Mouse (Mus musculus): ENCODE results near the gene Rasl12. TPM values are rescaled to one million over a fixed set of nuclear protein-coding genes. Genes with fewer than 3 reads are reported as not detected.

The Rasl12 gene
- polyA plus RNA-seq, 1 experiment = 1.0 TPM

GRCm38 (mm10) chr9:65391613-65391964, 6.7 kb upstream of the Rasl12 start, which contains the start of gene Kbtbd13:
Gene Kbtbd13, minus strand, starts transcription at chr9:65391652.
- no peak within 1 kb of the TSS for H3K27ac ChIP-seq (ENCODE audit: insufficient read depth, low read length)
- H3K4me3 ChIP-seq (ENCODE audit: insufficient read depth, low read length) = peak within 1 kb of the TSS; percentile 8; the same call in 1 of the 2 replicates
- no peaks in the 10 kb centered on the region; the same call in 1 of the 2 replicates for H3K4me1 ChIP-seq (ENCODE audit: control insufficient read depth, insufficient read depth, low read length)
- no peak for TF ChIP-seq CTCF (IDR thresholded peaks at IDR 0.05; ENCODE audit: borderline replicate concordance, insufficient read depth, low read length)

DNA sequence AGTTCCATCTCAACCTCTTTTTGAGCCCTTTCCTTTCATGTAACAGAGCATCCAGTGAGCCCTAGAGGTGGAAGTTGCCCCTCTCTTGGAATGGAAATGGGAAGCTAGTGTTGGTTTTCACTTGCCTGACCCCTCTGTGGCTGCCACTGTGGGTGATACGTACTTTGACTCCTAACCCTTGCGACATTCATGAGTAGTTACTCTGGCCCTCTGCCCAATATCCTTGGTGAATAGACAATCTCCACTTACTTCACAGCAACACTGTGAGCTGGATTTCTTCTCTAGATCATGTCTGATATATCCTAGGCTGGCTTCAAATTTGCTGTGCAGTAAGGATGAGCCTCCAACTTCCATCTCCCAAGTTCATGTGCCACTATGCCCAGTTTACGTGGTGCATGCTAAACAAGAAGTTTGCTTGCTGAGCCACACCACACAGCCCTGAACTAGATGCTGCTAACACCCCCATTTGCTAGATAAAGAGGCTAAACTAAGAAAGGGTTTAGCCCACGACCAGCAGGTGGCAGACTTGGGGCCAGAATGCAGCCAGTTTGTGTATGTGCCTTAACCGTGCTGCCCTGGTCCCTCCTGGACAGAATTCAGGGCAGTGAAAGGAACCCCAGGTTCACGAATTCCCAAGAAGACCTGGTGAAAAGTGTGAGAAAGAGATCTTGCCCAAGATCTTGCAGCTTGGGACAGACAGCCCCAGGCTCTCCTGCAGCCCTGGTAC, 5.5 kb upstream of the Rasl12 start:
- no peak for TF ChIP-seq POLR2A (IDR thresholded peaks at IDR 0.05; ENCODE audit: low read depth, low read length)
- TF ChIP-seq CTCF (IDR thresholded peaks at IDR 0.05; ENCODE audit: borderline replicate concordance, insufficient read depth, low read length) = peak; percentile 79; the same call in 1 of the 2 replicates
- H3K4me1 ChIP-seq (ENCODE audit: control insufficient read depth, insufficient read depth, low read length) = no peaks in the 10 kb centered on the region

DNA sequence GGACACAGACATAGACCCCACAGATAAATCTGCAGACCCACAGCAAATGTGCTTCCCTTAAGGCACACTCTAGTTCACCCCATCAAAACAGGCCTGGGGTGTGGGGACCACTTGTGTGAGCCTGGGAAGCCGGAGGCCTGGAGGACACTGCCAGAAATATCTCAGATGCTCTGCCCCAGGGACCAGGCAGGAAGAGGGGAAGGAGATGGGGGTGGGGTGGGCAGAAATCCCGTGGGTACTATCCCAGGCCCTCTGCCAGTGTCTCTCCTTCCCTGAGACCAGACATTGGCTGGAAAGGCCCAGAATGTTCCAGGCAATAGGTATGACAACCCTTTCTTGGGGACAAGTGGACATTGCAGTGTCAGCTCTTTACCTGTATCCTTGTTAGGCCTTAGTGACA, 4.7 kb upstream of the Rasl12 start:
- Histone ChIP-seq H3K27ac (ENCODE audit: insufficient read depth, low read length) (no peak overlapping the region), H3K4me3 (ENCODE audit: insufficient read depth, low read length) (no peak overlapping the region), H3K4me1 (ENCODE audit: control insufficient read depth, insufficient read depth, low read length) (no peaks in the 10 kb centered on the region)
- no peak for TF ChIP-seq POLR2A (IDR thresholded peaks at IDR 0.05; ENCODE audit: low read depth, low read length)
- no peak for TF ChIP-seq CTCF (IDR thresholded peaks at IDR 0.05; ENCODE audit: borderline replicate concordance, insufficient read depth, low read length)

More for the DNA sequence above, 5.5 kb upstream of the Rasl12 start:
- H3K4me3 ChIP-seq (ENCODE audit: insufficient read depth, low read length) = no peak overlapping the region
- H3K27ac ChIP-seq (ENCODE audit: insufficient read depth, low read length) = no peak overlapping the region

DNA sequence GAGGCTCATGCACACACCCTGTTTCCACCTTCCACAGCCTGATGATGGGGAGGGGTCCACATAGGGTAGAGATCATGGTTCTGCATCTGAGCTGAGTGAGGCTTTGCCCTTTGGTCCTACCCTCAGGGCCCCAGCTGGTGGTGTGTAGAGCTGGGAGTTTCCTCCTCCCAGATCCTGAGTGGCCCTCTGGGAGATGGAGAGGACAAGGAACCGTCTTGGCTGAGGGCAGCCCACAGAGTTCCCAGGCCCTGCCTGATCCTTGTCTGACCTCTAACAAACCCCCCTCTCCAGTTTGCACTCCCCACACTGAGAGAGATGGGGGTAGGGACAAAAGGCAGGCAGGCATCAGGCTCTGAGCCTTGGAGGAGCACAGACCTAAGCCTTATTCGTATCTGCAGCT, 3.9 kb upstream of the Rasl12 start:
- no peak overlapping the region for H3K4me3 ChIP-seq (ENCODE audit: insufficient read depth, low read length)
- no peak overlapping the region for H3K27ac ChIP-seq (ENCODE audit: insufficient read depth, low read length)
- no peaks in the 10 kb centered on the region for H3K4me1 ChIP-seq (ENCODE audit: control insufficient read depth, insufficient read depth, low read length)
- TF ChIP-seq POLR2A (IDR thresholded peaks at IDR 0.05; ENCODE audit: low read depth, low read length) (no peak), CTCF (IDR thresholded peaks at IDR 0.05; ENCODE audit: borderline replicate concordance, insufficient read depth, low read length) (no peak)

DNA sequence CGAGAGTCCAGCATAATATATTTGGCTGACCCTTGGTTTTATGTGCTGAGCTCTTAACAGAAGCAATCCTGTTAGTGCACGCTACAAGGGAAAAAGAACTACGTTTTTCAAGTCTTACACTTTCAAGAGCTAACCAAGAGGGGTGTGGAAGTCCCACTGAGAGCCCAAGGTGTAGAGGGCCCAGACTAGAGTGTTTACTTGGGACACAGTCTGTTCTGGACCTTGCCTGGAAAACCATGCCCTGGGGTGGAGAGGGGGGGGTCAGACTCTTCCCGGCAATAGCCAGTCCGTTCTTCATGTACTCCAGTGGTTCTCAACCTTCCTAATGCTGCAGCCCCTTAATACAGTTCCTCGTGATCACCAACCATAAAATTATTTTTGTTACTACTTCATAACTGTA, 1.6 kb downstream of the Rasl12 start:
- Histone ChIP-seq H3K4me1 (ENCODE audit: control insufficient read depth, insufficient read depth, low read length) (no peaks in the 10 kb centered on the region), H3K4me3 (ENCODE audit: insufficient read depth, low read length) (no peak overlapping the region), H3K27ac (ENCODE audit: insufficient read depth, low read length) (no peak overlapping the region)
- TF ChIP-seq POLR2A (IDR thresholded peaks at IDR 0.05; ENCODE audit: low read depth, low read length) = no peak

- H3K27ac ChIP-seq (ENCODE audit: insufficient read depth, low read length) = no peak overlapping the region
- TF ChIP-seq POLR2A (IDR thresholded peaks at IDR 0.05; ENCODE audit: low read depth, low read length) = no peak
- no peak for TF ChIP-seq CTCF (IDR thresholded peaks at IDR 0.05; ENCODE audit: borderline replicate concordance, insufficient read depth, low read length)
- no peaks in the 10 kb centered on the region; the same call in 1 of the 2 replicates for H3K4me1 ChIP-seq (ENCODE audit: control insufficient read depth, insufficient read depth, low read length)
- H3K4me3 ChIP-seq (ENCODE audit: insufficient read depth, low read length) = no peak overlapping the region
Measured at GRCm38 (mm10) chr9:65404331-65405183, 6.3 kb downstream of the Rasl12 start.

GRCm38 (mm10) chr9:65405184-65405449, 6.8 kb downstream of the Rasl12 start:
- H3K4me1 ChIP-seq (ENCODE audit: control insufficient read depth, insufficient read depth, low read length) = no peaks in the 10 kb centered on the region; the same call in 1 of the 2 replicates
- no peak overlapping the region for H3K27ac ChIP-seq (ENCODE audit: insufficient read depth, low read length)
- no peak overlapping the region for H3K4me3 ChIP-seq (ENCODE audit: insufficient read depth, low read length)
- no peak for TF ChIP-seq POLR2A (IDR thresholded peaks at IDR 0.05; ENCODE audit: low read depth, low read length)
- no peak for TF ChIP-seq CTCF (IDR thresholded peaks at IDR 0.05; ENCODE audit: borderline replicate concordance, insufficient read depth, low read length)

GRCm38 (mm10) chr9:65407327-65407726, 9.0 kb downstream of the Rasl12 start:
- H3K4me1 ChIP-seq (ENCODE audit: control insufficient read depth, insufficient read depth, low read length) = no peaks in the 10 kb centered on the region; the same call in 1 of the 2 replicates
- no peak overlapping the region for H3K27ac ChIP-seq (ENCODE audit: insufficient read depth, low read length)
- TF ChIP-seq POLR2A (IDR thresholded peaks at IDR 0.05; ENCODE audit: low read depth, low read length) = no peak
- no peak for TF ChIP-seq CTCF (IDR thresholded peaks at IDR 0.05; ENCODE audit: borderline replicate concordance, insufficient read depth, low read length)
- no peak overlapping the region for H3K4me3 ChIP-seq (ENCODE audit: insufficient read depth, low read length)

DNA sequence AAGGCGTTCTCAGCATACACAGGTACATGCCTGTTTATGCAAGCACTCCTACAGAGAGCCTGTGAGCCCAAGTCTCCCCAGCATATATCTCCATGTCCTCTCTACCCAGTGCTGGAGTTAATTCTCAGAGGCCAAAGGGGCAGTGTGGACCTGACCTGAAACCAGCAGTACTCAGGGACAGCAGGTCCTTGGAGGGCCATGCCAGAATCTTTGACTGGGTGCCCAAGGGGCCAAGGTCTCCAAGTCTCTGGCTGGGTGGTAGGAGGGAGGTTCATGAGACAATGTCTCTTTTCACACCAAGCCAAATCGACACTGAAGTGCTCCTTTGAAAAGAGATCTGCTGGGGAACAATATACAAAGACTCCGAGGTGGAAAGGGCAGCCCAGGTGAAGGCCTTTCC, 9.6 kb downstream of the Rasl12 start:
- no peak overlapping the region for H3K4me3 ChIP-seq (ENCODE audit: insufficient read depth, low read length)
- TF ChIP-seq POLR2A (IDR thresholded peaks at IDR 0.05; ENCODE audit: low read depth, low read length) (no peak), CTCF (IDR thresholded peaks at IDR 0.05; ENCODE audit: borderline replicate concordance, insufficient read depth, low read length) (no peak)

GRCm38 (mm10) chr9:65408871-65409295, 10.6 kb downstream of the Rasl12 start:
- Histone ChIP-seq H3K4me3 (ENCODE audit: insufficient read depth, low read length) (no peak overlapping the region), H3K4me1 (ENCODE audit: control insufficient read depth, insufficient read depth, low read length) (no peaks in the 10 kb centered on the region; the same call in 1 of the 2 replicates), H3K27ac (ENCODE audit: insufficient read depth, low read length) (no peak overlapping the region)
- TF ChIP-seq POLR2A (IDR thresholded peaks at IDR 0.05; ENCODE audit: low read depth, low read length) (no peak), CTCF (IDR thresholded peaks at IDR 0.05; ENCODE audit: borderline replicate concordance, insufficient read depth, low read length) (no peak)

More for the DNA sequence above, 9.6 kb downstream of the Rasl12 start:
- Histone ChIP-seq H3K4me1 (ENCODE audit: control insufficient read depth, insufficient read depth, low read length) (no peaks in the 10 kb centered on the region; the same call in 1 of the 2 replicates), H3K27ac (ENCODE audit: insufficient read depth, low read length) (no peak overlapping the region)

All from embryonic fibroblast, embryonic 13.5 days (primary cell).